Mouse (Mus musculus) megakaryocyte, embryonic 14.5 days (primary cell): ENCODE measurements around the gene Ttc30a1.
A peak's percentile ranks its signal among the peaks of the same experiment; 100 is the strongest.

Source experiments
- FLI1 ChIP-seq: IDR thresholded peaks from 2 replicates; pipeline ENCODE4 v1.6.1; 2012; ENCODE audit warnings: low read length, inconsistent platforms, mixed read lengths
- GATA1 ChIP-seq: IDR thresholded peaks from 3 replicates; pipeline ENCODE4 v1.6.1; 2012; ENCODE audit warnings: mixed read lengths, low read length, inconsistent platforms, borderline replicate concordance

DNA sequence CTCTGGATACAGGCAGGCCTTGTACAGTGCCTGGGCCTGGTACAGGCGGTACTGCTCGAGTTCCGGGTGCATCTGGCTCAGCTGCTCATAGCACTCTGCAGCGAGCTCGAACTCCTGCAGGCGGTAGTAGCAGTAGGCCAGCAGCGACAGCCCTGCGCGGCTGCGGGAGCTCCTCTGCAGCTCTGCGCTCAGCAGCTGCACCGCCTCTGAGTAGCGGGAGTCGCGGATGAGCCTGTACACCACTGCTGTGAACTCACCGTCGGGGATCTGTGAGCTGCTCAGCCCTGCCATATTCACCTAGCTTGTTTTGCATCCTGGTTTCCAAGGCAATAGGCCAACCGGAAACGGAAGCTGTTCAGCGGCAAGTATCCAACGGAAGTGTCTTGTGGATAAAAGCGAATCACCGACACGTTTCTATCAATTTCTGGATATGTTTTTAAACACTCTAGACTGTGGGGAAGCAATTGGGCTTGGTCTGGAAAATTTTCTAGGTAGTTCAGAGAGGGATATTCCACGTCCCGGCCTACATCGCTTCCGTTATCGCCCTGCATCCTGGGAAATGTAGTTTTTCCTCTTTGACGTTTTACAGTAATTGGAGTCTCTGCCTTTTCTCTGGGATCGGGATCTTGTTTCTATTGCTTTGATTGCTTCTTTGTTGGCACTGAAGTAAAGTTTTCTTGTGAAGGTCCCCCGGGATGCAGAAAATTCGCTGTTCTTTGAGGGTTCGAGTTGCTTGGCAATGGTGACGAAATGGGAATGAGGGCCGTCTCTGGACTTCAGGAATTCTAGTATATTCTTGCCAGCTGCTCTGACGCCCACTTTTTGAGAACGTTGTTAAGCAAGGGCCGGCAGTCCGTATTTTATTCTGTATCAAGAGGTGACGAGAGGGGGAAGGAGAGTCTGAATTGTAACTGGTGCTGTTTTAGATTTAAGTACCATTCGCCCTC, 43.4 kb downstream of the Ttc30a1 start, which contains the start of gene Ttc30b:
- no peak for TF ChIP-seq GATA1
- TF ChIP-seq FLI1: 0 out of 2 replicates have a peak, but pooled peaks have one; percentile 29
